Mouse (Mus musculus): ENCODE measurements around the gene Ints7. TPM values are rescaled to one million over a fixed set of nuclear protein-coding genes. Genes with fewer than 3 reads are reported as not detected.

Gene Ints7
- total RNA-seq, 2 experiments from 2014 or later = 23.9 to 28.1 TPM

Other genes starting within 250 kb of the Ints7 start
- 10 to 100 TPM in 1 of 2 experiments, 1 to 10 TPM in 1; 9.3 to 11.4 TPM for gene Tmem206, start 249.7 kb upstream of the Ints7 start, total RNA-seq (2021)
- 10 to 100 TPM; 67.1 to 73.0 TPM for gene Ppp2r5a, start 172.4 kb upstream of the Ints7 start, total RNA-seq (2021)
- 1 to 10 TPM; 1.3 to 1.8 TPM for gene Dtl, start 92 bp upstream of the Ints7 start, total RNA-seq (2021)
- gene Lpgat1, start 142.2 kb downstream of the Ints7 start, total RNA-seq (2021) = 100 to 1,000 TPM in 1 of 2 experiments, 10 to 100 TPM in 1; 99.1 to 102 TPM
- 1 to 10 TPM; 1.6 to 2.9 TPM for gene Nek2, start 245.8 kb downstream of the Ints7 start, total RNA-seq (2021)

All from layer of hippocampus, postnatal 14 days (tissue).